Mouse (Mus musculus) liver, adult 2 months (tissue): ENCODE measurements around the gene Rdm1.

Source experiments
- CTCF ChIP-seq: fragments of 200-500 bp; IDR thresholded peaks from 2 replicates; pipeline ENCODE4 v1.5.1; 2011; ENCODE audit warnings: low read depth, low read length, control low read depth
- POLR2A ChIP-seq: fragments of 200-500 bp; IDR thresholded peaks from 2 replicates; pipeline ENCODE4 v1.6.1; 2011; ENCODE audit warnings: low read length, control low read depth; ENCODE audit not compliant: insufficient read depth; ENCODE audit errors: extremely low read depth

- TF ChIP-seq POLR2A (no peak), CTCF (no peak)
Measured at GRCm38 (mm10) chr11:101674106-101674505, 47.1 kb downstream of the Rdm1 start.
